Mouse (Mus musculus): Measurements from ENCODE around the gene Tec. TPM values are rescaled to one million over a fixed set of nuclear protein-coding genes. Genes with fewer than 3 reads are reported as not detected.

The Tec gene
- 9.5 and 9.6 TPM in 2 replicates for polyA plus RNA-seq (2015; fragmentation: Nextera tagmentation; extraction: Ambion mirVana)

DNA sequence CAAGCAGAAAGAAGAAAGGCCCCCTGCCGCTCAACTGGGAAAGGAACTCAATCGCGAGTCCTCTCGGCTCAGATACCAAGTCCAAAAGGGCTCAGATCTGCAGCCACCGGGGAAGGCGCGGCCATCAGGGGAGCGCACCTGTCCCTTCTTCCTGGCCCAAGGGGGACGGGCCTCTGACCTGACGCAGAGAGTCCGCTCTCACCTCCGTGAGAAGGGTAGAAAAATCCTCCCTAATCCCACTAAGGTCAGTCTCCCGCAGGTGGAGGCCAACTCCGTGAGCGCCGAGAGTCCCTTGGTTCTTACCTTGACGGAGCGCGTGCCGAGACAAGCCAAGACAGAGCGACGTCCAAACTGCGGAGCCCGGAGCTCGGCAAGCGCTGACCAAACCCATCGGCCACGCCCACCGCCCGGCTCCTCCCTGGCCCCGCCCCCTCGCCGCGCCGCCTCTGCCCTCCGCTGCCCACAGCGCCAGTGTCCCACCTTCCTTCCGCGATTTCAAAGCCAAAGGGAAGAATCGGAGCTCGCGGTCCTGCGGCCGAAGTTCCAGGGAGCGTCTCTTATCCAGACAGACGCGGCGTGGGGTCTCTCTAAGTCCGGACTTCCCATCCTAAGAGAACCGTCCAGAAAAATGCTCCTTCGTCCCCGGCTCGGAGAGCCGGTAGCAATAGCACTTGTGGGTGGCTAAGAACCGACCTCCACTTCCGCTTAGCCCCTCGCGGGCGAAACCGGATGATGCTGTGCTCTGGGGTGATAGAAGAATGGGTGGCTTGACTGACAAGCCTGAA, at the start of gene Tec:
Tec (minus strand) TSS at position 393 of the 785 bp plus-strand sequence.
- under 1% methylated on average over 60 of the region's 60 CpGs for WGBS
- peak within 1 kb of the TSS; percentile 60 for H3K4me3 ChIP-seq (ENCODE audit: low read depth, low read length)
- H3K9me3 ChIP-seq (ENCODE audit: control insufficient read depth, low read length) = no peaks in the 10 kb centered on the region
- no peaks in the 10 kb centered on the region for H3K27me3 ChIP-seq (ENCODE audit: control insufficient read depth, insufficient read depth, low read length)
- H3K27ac ChIP-seq (replicated peaks) = peak within 1 kb of the TSS; percentile 58
- TF ChIP-seq EP300 (optimal IDR thresholded peaks at IDR 0.05) (no peak), CTCF (IDR thresholded peaks at IDR 0.05; ENCODE audit: low read depth) (peak; percentile 26; the same call in 1 of the 2 replicates)
- DNase-seq (ENCODE audit: low spot score) (peak; percentile 96), ATAC-seq (ENCODE audit: low FRiP score, low TSS enrichment) (peak; percentile 95)
- H3K4me2 ChIP-seq (replicated peaks; ENCODE audit: low read depth) = peak within 1 kb of the TSS; percentile 92
- H3K4me1 ChIP-seq (replicated peaks; ENCODE audit: control insufficient read depth, insufficient read depth) = no peaks in the 10 kb centered on the region
- H3K36me3 ChIP-seq (ENCODE audit: control insufficient read depth, insufficient read depth, low read length) = no peaks in the 10 kb centered on the region
- H3K9ac ChIP-seq (ENCODE audit: low read length) = peak within 1 kb of the TSS; percentile 60

DNA sequence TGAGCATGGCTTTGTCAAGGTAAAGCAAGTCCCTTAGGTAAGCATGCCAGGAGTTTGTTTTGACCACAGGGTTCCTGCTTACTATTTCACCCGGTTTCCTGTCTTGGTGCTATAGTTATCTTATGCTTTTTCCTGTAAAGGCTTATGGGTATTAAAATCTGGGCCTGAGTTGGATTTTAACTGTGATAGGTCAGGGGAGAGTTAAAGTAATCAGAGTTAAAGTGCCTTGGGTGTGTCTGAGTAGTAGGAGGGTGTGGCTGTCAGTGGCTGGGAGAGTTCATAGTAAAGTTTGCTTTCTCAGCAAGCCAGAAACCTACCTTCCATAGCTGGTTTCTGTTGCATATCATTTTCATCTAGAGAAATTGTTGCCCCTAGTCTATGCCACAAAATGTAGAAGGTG, 48.6 kb upstream of the Tec start:
- TF ChIP-seq CTCF (IDR thresholded peaks at IDR 0.05; ENCODE audit: low read depth) (no peak), EP300 (optimal IDR thresholded peaks at IDR 0.05) (no peak)
- H3K4me3 ChIP-seq (ENCODE audit: low read depth, low read length) = no peak overlapping the region
- H3K9me3 ChIP-seq (ENCODE audit: control insufficient read depth, low read length) = no peaks in the 10 kb centered on the region
- peak overlapping the region; percentile 78 for H3K27ac ChIP-seq (replicated peaks)
- 20% methylated on average over 1 of the region's 1 CpGs for WGBS
- DNase-seq (ENCODE audit: low spot score) (no peak), ATAC-seq (ENCODE audit: low FRiP score, low TSS enrichment) (no peak)
- H3K4me2 ChIP-seq (replicated peaks; ENCODE audit: low read depth) = peak overlapping the region; percentile 85
- H3K27me3 ChIP-seq (ENCODE audit: control insufficient read depth, insufficient read depth, low read length) = no peaks in the 10 kb centered on the region
- H3K4me1 ChIP-seq (replicated peaks; ENCODE audit: control insufficient read depth, insufficient read depth) = peaks cover 9% of the 10 kb centered on the region; the same call in 1 of the 2 replicates
- H3K9ac ChIP-seq (ENCODE audit: low read length) = no peak overlapping the region
- H3K36me3 ChIP-seq (ENCODE audit: control insufficient read depth, insufficient read depth, low read length) = no peaks in the 10 kb centered on the region

DNA sequence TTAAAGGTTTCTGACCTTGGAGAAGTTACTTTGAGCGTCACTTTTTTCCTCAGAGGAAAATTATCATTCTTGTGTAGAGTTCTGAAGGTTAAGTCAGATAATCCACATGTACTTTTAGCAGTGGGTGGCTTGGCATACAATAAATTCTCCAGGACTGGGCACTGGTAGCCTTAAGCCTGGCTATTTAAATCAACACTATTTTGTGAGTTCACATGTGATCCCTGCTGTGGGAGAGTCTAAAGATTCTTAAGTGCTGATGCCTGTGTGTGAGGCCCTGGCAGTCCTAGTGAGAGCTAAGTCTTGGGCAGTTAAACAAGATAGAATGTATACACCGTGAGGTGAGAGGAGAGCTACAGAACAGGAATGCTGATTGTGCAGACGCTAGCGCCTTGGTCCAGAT, 47.8 kb upstream of the Tec start:
- Histone ChIP-seq H3K9me3 (ENCODE audit: control insufficient read depth, low read length) (no peaks in the 10 kb centered on the region), H3K9ac (ENCODE audit: low read length) (peak overlapping the region; percentile 36), H3K36me3 (ENCODE audit: control insufficient read depth, insufficient read depth, low read length) (no peaks in the 10 kb centered on the region), H3K27me3 (ENCODE audit: control insufficient read depth, insufficient read depth, low read length) (no peaks in the 10 kb centered on the region), H3K4me2 (replicated peaks; ENCODE audit: low read depth) (peak overlapping the region; percentile 85), H3K4me3 (ENCODE audit: low read depth, low read length) (peak overlapping the region; percentile 97), H3K27ac (replicated peaks) (peak overlapping the region; percentile 78), H3K4me1 (replicated peaks; ENCODE audit: control insufficient read depth, insufficient read depth) (peaks cover 9% of the 10 kb centered on the region; the same call in 1 of the 2 replicates)
- TF ChIP-seq EP300 (optimal IDR thresholded peaks at IDR 0.05) (no peak), CTCF (IDR thresholded peaks at IDR 0.05; ENCODE audit: low read depth) (no peak)
- WGBS = 21% methylated on average over 4 of the region's 4 CpGs
- DNase-seq (ENCODE audit: low spot score) (no peak), ATAC-seq (ENCODE audit: low FRiP score, low TSS enrichment) (no peak)

DNA sequence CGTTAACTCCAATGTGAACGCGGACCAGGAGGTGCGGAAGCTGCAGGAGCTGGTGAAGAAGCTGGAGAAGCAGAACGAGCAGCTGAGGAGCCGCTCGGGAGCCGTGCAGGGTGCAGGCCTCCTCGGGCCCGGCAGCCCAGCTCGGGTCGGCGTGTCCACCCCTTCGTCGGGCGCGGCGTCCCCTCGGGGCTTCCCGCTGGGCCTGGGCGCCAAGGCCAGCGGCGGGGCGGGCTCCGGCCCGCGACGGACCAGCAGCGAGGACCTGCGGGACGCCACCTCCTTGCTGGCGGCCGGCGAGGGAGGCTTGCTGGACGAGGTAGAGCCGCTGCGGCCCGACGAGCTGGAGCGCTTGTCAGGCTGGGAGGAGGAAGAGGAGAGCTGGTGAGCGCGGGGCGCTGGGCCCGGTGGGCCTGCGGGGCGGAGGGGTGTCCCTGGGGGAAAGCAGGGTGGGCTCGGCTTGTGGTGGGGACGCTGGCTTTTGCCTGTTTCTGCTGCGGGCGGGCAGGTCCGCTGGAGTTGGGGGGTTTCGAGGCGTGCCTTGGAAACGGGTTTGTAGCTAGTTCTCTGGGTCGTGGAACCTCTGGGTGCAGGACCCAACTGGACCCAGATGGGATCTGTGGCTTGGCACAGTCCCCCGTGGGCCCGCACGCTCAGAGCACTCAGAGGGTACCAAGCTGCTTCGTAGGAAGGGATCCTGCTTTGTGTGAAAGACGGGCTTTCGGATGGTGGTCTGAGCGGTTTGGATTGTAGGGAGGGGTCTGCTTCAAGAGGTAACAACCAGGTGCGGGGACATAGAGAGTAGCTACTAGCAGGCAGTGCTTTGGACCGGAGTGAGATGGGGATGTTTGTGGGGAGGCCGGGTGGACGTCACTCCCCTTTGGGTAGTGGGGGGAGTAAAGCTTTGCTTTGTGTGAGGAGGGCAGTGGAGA, 46.6 kb upstream of the Tec start:
- ATAC-seq (ENCODE audit: low FRiP score, low TSS enrichment) = peak; percentile 35; the same call in 1 of the 2 replicates

DNA sequence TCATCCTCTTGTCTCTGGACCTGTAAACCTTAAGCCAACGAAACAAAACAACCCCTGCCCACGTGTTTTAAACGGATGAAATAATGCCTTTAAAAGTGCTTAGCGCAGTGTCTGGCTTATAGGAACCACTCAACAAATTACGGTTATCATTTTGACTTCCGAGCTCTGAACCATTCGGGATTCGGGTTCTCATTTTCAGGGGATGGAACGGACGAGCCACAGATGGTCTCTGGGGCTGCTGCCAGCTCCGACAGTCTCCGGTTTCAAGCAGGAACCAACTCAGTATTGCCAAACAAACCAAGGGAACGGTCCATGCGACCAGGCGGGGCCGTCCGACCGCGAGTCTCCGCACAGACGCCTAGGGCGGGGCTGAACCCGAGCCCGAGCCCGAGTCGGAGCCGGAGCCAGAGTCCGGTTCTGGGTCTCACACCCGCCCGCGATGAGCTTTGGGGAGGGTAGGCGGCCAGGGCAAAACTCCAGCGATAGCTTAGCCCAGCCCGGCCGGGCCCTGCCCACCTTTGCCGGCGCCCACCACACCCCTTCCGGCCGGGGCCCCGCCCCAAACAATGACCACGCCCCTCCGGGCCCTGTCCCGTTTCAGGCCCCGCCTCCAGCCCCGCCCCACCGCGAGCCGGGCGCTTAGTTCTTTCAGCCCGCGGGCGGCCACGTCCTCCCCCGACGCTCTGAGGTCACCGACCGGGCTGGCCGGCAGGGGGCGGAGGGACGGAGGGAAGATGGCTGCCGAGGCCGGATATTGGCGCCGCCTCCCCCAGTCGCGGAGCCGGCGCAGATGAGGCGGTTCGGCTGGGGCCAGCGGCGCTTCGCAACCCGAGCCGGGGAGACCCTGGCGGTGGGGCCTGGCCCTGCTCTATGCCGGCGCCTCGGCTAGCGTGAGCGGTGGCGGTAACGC, 45.6 kb upstream of the Tec start, which contains the start of gene Slain2:
Slain2 (plus strand) TSS at position 657 of the 910 bp plus-strand sequence.
- under 1% methylated on average over 81 of the region's 83 CpGs for WGBS
- Histone ChIP-seq H3K9ac (ENCODE audit: low read length) (peak within 1 kb of the TSS; percentile 98), H3K9me3 (ENCODE audit: control insufficient read depth, low read length) (no peaks in the 10 kb centered on the region), H3K4me1 (replicated peaks; ENCODE audit: control insufficient read depth, insufficient read depth) (peaks cover 9% of the 10 kb centered on the region; the same call in 1 of the 2 replicates), H3K36me3 (ENCODE audit: control insufficient read depth, insufficient read depth, low read length) (no peaks in the 10 kb centered on the region), H3K4me3 (ENCODE audit: low read depth, low read length) (peak within 1 kb of the TSS; percentile 97), H3K27ac (replicated peaks) (peak within 1 kb of the TSS; percentile 99), H3K27me3 (ENCODE audit: control insufficient read depth, insufficient read depth, low read length) (no peaks in the 10 kb centered on the region), H3K4me2 (replicated peaks; ENCODE audit: low read depth) (peak within 1 kb of the TSS; percentile 85)
- peak; percentile 95 for ATAC-seq (ENCODE audit: low FRiP score, low TSS enrichment)
- DNase-seq (ENCODE audit: low spot score) = peak; percentile 100
- TF ChIP-seq EP300 (optimal IDR thresholded peaks at IDR 0.05) (no peak), CTCF (IDR thresholded peaks at IDR 0.05; ENCODE audit: low read depth) (peak; percentile 86)

More for the DNA sequence above, 46.6 kb upstream of the Tec start:
- Histone ChIP-seq H3K36me3 (ENCODE audit: control insufficient read depth, insufficient read depth, low read length) (no peaks in the 10 kb centered on the region), H3K4me2 (replicated peaks; ENCODE audit: low read depth) (peak overlapping the region; percentile 85), H3K27ac (replicated peaks) (peak overlapping the region; percentile 99), H3K9me3 (ENCODE audit: control insufficient read depth, low read length) (no peaks in the 10 kb centered on the region), H3K27me3 (ENCODE audit: control insufficient read depth, insufficient read depth, low read length) (no peaks in the 10 kb centered on the region), H3K4me3 (ENCODE audit: low read depth, low read length) (peak overlapping the region; percentile 97), H3K4me1 (replicated peaks; ENCODE audit: control insufficient read depth, insufficient read depth) (peaks cover 9% of the 10 kb centered on the region; the same call in 1 of the 2 replicates), H3K9ac (ENCODE audit: low read length) (peak overlapping the region; percentile 98)
- DNase-seq (ENCODE audit: low spot score) = peak; percentile 30
- TF ChIP-seq EP300 (optimal IDR thresholded peaks at IDR 0.05) = no peak
- no peak for TF ChIP-seq CTCF (IDR thresholded peaks at IDR 0.05; ENCODE audit: low read depth)
- under 1% methylated on average over 64 of the region's 66 CpGs for WGBS

Measured in stomach, postnatal 0 days (tissue).